Mouse (Mus musculus): ENCODE measurements around the gene Hint1. TPM values are rescaled to one million over a fixed set of nuclear protein-coding genes. Genes with fewer than 3 reads are reported as not detected.

Hint1 gene
- total and polyA plus RNA-seq, 3 experiments: 529 to 2,790 (median 567) TPM

GRCm38 (mm10) chr11:54867903-54868434 is 1.8 kb downstream of the Hint1 start:
- peak overlapping the region; percentile 89; the same call in 1 of the 2 replicates for H3K9ac ChIP-seq (ENCODE audit: control insufficient read depth, low read depth, low read length, poor library complexity, severe bottlenecking)
- peak overlapping the region in 1 of 2 experiments; percentile 69; a peak in 2 of 4 replicates for H3K4me3 ChIP-seq (ENCODE audit: control insufficient read depth in 1 of 2, insufficient read depth in 1 of 2, low read depth in 2 of 2, low read length in 2 of 2)
- H3K79me2 ChIP-seq (ENCODE audit: control insufficient read depth, insufficient read depth, low read length, poor library complexity): peaks cover 21% of the 10 kb centered on the region
- H3K4me1 ChIP-seq (ENCODE audit: control insufficient read depth in 1 of 2, insufficient read depth in 2 of 2, low read length in 2 of 2): peaks cover 7 to 24% of the 10 kb centered on the region in 2 experiments
- H3K27me3 ChIP-seq (ENCODE audit: control insufficient read depth in 1 of 2, insufficient read depth in 2 of 2, low read length in 2 of 2): no peaks in the 10 kb centered on the region
- peak overlapping the region; percentile 26; the same call in 1 of the 2 replicates for H3K27ac ChIP-seq (ENCODE audit: control insufficient read depth, low read depth, low read length)
- H3K9me3 ChIP-seq (replicated peaks; ENCODE audit: insufficient read depth, low read length): no peaks in the 10 kb centered on the region
- peaks cover 6 to 26% of the 10 kb centered on the region in 2 experiments for H3K36me3 ChIP-seq (ENCODE audit: control insufficient read depth in 1 of 2, insufficient read depth in 2 of 2, low read length in 2 of 2)
- TF ChIP-seq POLR2AphosphoS2 (IDR thresholded peaks at IDR 0.05; ENCODE audit: low read length) (0 out of 2 replicates have a peak, but pooled peaks have one; percentile 50), GATA1 (IDR thresholded peaks at IDR 0.05; ENCODE audit: low read depth, low read length) (peak; percentile 58), NRF1 (IDR thresholded peaks at IDR 0.05; ENCODE audit: insufficient read depth, low read depth, low read length, poor library complexity, severe bottlenecking) (no peak), ZNF384 (IDR thresholded peaks at IDR 0.05; ENCODE audit: low read depth, low read length) (no peak), JUND (IDR thresholded peaks at IDR 0.05; ENCODE audit: low read depth, low read length) (0 out of 2 replicates have a peak, but pooled peaks have one; percentile 25), E2F4 (IDR thresholded peaks at IDR 0.05; ENCODE audit: borderline replicate concordance, low read depth, low read length) (no peak), SMC3 (IDR thresholded peaks at IDR 0.05; ENCODE audit: low read depth, low read length) (no peak), MAX (IDR thresholded peaks at IDR 0.05; ENCODE audit: low read length) (no peak), POLR2A (IDR thresholded peaks at IDR 0.05; ENCODE audit: control insufficient read depth in 1 of 2, insufficient read depth in 1 of 2, low read depth in 1 of 2, low read length in 2 of 2, poor library complexity in 1 of 2) (no peak), ELF1 (IDR thresholded peaks at IDR 0.05; ENCODE audit: low read depth, low read length) (no peak), USF2 (IDR thresholded peaks at IDR 0.05; ENCODE audit: borderline replicate concordance in 1 of 2, insufficient read depth in 1 of 2, low read depth in 1 of 2, low read length in 2 of 2) (no peak), MEF2A (IDR thresholded peaks at IDR 0.05; ENCODE audit: extremely low read depth, insufficient replicate concordance, low read depth, low read length, poor library complexity, severe bottlenecking) (no peak), MXI1 (IDR thresholded peaks at IDR 0.05; ENCODE audit: low read depth, low read length) (peak; percentile 35; the same call in 1 of the 2 replicates), NELFE (IDR thresholded peaks at IDR 0.05; ENCODE audit: low read depth, low read length) (no peak)
- DNase-seq (ENCODE audit: low read depth, low spot score): peak; percentile 77

- no peak overlapping the region for H3K4me3 ChIP-seq (ENCODE audit: control insufficient read depth in 1 of 2, insufficient read depth in 1 of 2, low read depth in 2 of 2, low read length in 2 of 2)
- H3K36me3 ChIP-seq (ENCODE audit: control insufficient read depth in 1 of 2, insufficient read depth in 2 of 2, low read length in 2 of 2): peaks cover 6 to 26% of the 10 kb centered on the region in 2 experiments
- H3K79me2 ChIP-seq (ENCODE audit: control insufficient read depth, insufficient read depth, low read length, poor library complexity): peaks cover 21% of the 10 kb centered on the region
- no peak overlapping the region for H3K9ac ChIP-seq (ENCODE audit: control insufficient read depth, low read depth, low read length, poor library complexity, severe bottlenecking)
- H3K9me3 ChIP-seq (replicated peaks; ENCODE audit: insufficient read depth, low read length): no peaks in the 10 kb centered on the region
- peak overlapping the region; percentile 28; the same call in 1 of the 2 replicates for H3K27ac ChIP-seq (ENCODE audit: control insufficient read depth, low read depth, low read length)
- DNase-seq (ENCODE audit: low read depth, low spot score): peak; percentile 62
- H3K4me1 ChIP-seq (ENCODE audit: control insufficient read depth in 1 of 2, insufficient read depth in 2 of 2, low read length in 2 of 2): peaks cover 7 to 24% of the 10 kb centered on the region in 2 experiments
- H3K27me3 ChIP-seq (ENCODE audit: control insufficient read depth in 1 of 2, insufficient read depth in 2 of 2, low read length in 2 of 2): no peaks in the 10 kb centered on the region
- TF ChIP-seq JUND (IDR thresholded peaks at IDR 0.05; ENCODE audit: low read depth, low read length): 0 out of 2 replicates have a peak, but pooled peaks have one; percentile 9
- no peak for TF ChIP-seq NELFE (IDR thresholded peaks at IDR 0.05; ENCODE audit: low read depth, low read length)
- no peak for TF ChIP-seq MYC (IDR thresholded peaks at IDR 0.05; ENCODE audit: low read depth, low read length)
- no peak for TF ChIP-seq ZC3H11A (IDR thresholded peaks at IDR 0.05; ENCODE audit: low read depth, low read length)
- no peak for TF ChIP-seq E2F4 (IDR thresholded peaks at IDR 0.05; ENCODE audit: borderline replicate concordance, low read depth, low read length)
- TF ChIP-seq ZNF384 (IDR thresholded peaks at IDR 0.05; ENCODE audit: low read depth, low read length): no peak
- TF ChIP-seq RCOR1 (IDR thresholded peaks at IDR 0.05; ENCODE audit: low read depth, low read length): no peak
- TF ChIP-seq SIN3A (IDR thresholded peaks at IDR 0.05; ENCODE audit: low read length): no peak; the same call in none of the 2 replicates
- TF ChIP-seq SMC3 (IDR thresholded peaks at IDR 0.05; ENCODE audit: low read depth, low read length): no peak; the same call in 1 of the 2 replicates
- no peak for TF ChIP-seq GATA1 (IDR thresholded peaks at IDR 0.05; ENCODE audit: low read depth, low read length)
- no peak for TF ChIP-seq CHD2 (IDR thresholded peaks at IDR 0.05; ENCODE audit: low read length)
- no peak for TF ChIP-seq BHLHE40 (IDR thresholded peaks at IDR 0.05; ENCODE audit: borderline replicate concordance, low read depth, low read length)
- TF ChIP-seq ZMIZ1 (IDR thresholded peaks at IDR 0.05; ENCODE audit: low read depth, low read length): peak; percentile 37; the same call in 1 of the 2 replicates
- no peak for TF ChIP-seq ZKSCAN1 (IDR thresholded peaks at IDR 0.05; ENCODE audit: low read depth, low read length)
- TF ChIP-seq KAT2A (conservative IDR thresholded peaks at IDR 0.05; ENCODE audit: low read depth, low read length): no peak
- TF ChIP-seq RAD21 (IDR thresholded peaks at IDR 0.05; ENCODE audit: low read depth, low read length): no peak
- no peak for TF ChIP-seq UBTF (IDR thresholded peaks at IDR 0.05; ENCODE audit: borderline replicate concordance, insufficient read depth, low read depth, low read length)
- peak; percentile 57; the same call in 1 of the 2 replicates for TF ChIP-seq POLR2AphosphoS2 (IDR thresholded peaks at IDR 0.05; ENCODE audit: low read length)
- no peak for TF ChIP-seq USF1 (IDR thresholded peaks at IDR 0.05; ENCODE audit: low read depth, low read length)
- 0 out of 2 replicates have a peak, but pooled peaks have one; percentile 26 for TF ChIP-seq MAX (IDR thresholded peaks at IDR 0.05; ENCODE audit: low read length)
- TF ChIP-seq ETS1 (IDR thresholded peaks at IDR 0.05; ENCODE audit: low read depth, low read length): no peak
- TF ChIP-seq NRF1 (IDR thresholded peaks at IDR 0.05; ENCODE audit: insufficient read depth, low read depth, low read length, poor library complexity, severe bottlenecking): no peak
- no peak for TF ChIP-seq MAFK (IDR thresholded peaks at IDR 0.05; ENCODE audit: borderline replicate concordance, low read depth, low read length)
These were observed 2.3 kb downstream of the Hint1 start for GRCm38 (mm10) chr11:54868445-54868844.

All from MEL (cell line).